ENCODE assay signal across 13 mouse cellular contexts in genomic region chr3:148680737-148681136, GRCm38 (mm10).
A peak's percentile ranks its signal among the peaks of the same experiment; 100 is the strongest.
DNase-seq lines count a peak whose midpoint lies in the region; ATAC-seq and TF ChIP-seq lines count a peak whose summit lies in the region.
"Had no signal": no experiment of that assay in that cellular context is flagged by ENCODE, and none has a peak within 500 bp of the region (broad histone marks: within the 10 kb centered on the region; RNA-seq: fewer than 3 reads in every experiment).

No protein-coding gene starts in this region.

- intact Hi-C loops in heart, postnatal 14 days (cut with DNase I), result no loop called here

- no peak overlapping the region for H3K4me3 ChIP-seq in kidney, adult 2 months (ENCODE audit: insufficient read depth, low read depth, low read length)
- H3K4me3 ChIP-seq in kidney, embryonic 16.5 days (ENCODE audit: low read length), result no peak overlapping the region
- no peak overlapping the region for H3K4me3 ChIP-seq in testis, adult 2 months (ENCODE audit: control insufficient read depth, low read depth, low read length)
- no peak overlapping the region for H3K4me3 ChIP-seq in hindbrain, embryonic 10.5 days

- WGBS in kidney, adult 2 months, result 41% methylated on average over 8 of the region's 8 CpGs
- 74% methylated on average over 8 of the region's 8 CpGs for WGBS in kidney, embryonic 16.5 days
- WGBS in hindbrain, embryonic 10.5 days, result 84% methylated on average over 8 of the region's 8 CpGs

- ATAC-seq in kidney, embryonic 16.5 days (ENCODE audit: low FRiP score, low TSS enrichment), result no peak
- no peak for ATAC-seq in megakaryocyte progenitor cell, adult 5-6 weeks (replicated peaks; ENCODE audit: poor library complexity)
- ATAC-seq: CD4-positive, CD25-positive, alpha-beta regulatory T cell, adult 4 months; inflammation-experienced regulatory T-cells, adult 6 months had no signal

- no peaks in the 10 kb centered on the region for H3K9me3 ChIP-seq in kidney, embryonic 16.5 days (ENCODE audit: low read length)
- H3K9me3 ChIP-seq in hindbrain, embryonic 10.5 days, result no peaks in the 10 kb centered on the region

- H3K9ac ChIP-seq in kidney, embryonic 16.5 days (replicated peaks; ENCODE audit: low read length), result no peak overlapping the region

- no peaks in the 10 kb centered on the region for H3K4me1 ChIP-seq in kidney, adult 2 months (ENCODE audit: control insufficient read depth, insufficient read depth, low read length)
- H3K4me1 ChIP-seq in kidney, embryonic 16.5 days (ENCODE audit: insufficient read depth, low read length), result peaks cover 5% of the 10 kb centered on the region; the same call in 1 of the 2 replicates
- H3K4me1 ChIP-seq in testis, adult 2 months (ENCODE audit: control insufficient read depth, insufficient read depth, low read length), result no peaks in the 10 kb centered on the region
- no peaks in the 10 kb centered on the region for H3K4me1 ChIP-seq in hindbrain, embryonic 10.5 days (replicated peaks)

- TF ChIP-seq CTCF in kidney, adult 2 months (conservative IDR thresholded peaks at IDR 0.05; ENCODE audit: insufficient read depth, insufficient read length, low read depth, low read length), result no peak
- TF ChIP-seq CTCF in testis, adult 2 months (IDR thresholded peaks at IDR 0.05; ENCODE audit: control insufficient read depth, insufficient read depth, insufficient replicate concordance, low read depth, low read length), result no peak

- no peak overlapping the region for H3K4me2 ChIP-seq in kidney, embryonic 16.5 days (replicated peaks; ENCODE audit: low read depth, low read length)

- DNase-seq in kidney, adult 2 months, result peak; percentile 71
- peak; percentile 71 for DNase-seq in adrenal gland, postnatal 14 days
- DNase-seq in heart, postnatal 14 days, result peak; percentile 15 to 65
- no peak for DNase-seq in hindbrain, embryonic 10.5 days (ENCODE audit: low spot score)
- no peak for DNase-seq in c-Kit-positive CD71-positive TER-119-positive erythroid progenitor cells, embryonic 14.5 days (ENCODE audit: low spot score)
- DNase-seq: gastrocnemius, postnatal 14 days; spleen, adult 18-20 months; thymus, adult 2 months had no signal

- H3K27ac ChIP-seq in kidney, adult 2 months (ENCODE audit: insufficient read depth, low read depth, low read length), result no peak overlapping the region
- no peak overlapping the region for H3K27ac ChIP-seq in kidney, embryonic 16.5 days (ENCODE audit: low read length)
- H3K27ac ChIP-seq in testis, adult 2 months (ENCODE audit: control insufficient read depth, insufficient read depth, low read depth, low read length), result peak overlapping the region; percentile 27
- H3K27ac ChIP-seq in hindbrain, embryonic 10.5 days, result no peak overlapping the region

- no peaks in the 10 kb centered on the region for H3K27me3 ChIP-seq in kidney, adult 2 months (replicated peaks; ENCODE audit: control insufficient read depth, insufficient read depth, low read length)
- no peaks in the 10 kb centered on the region for H3K27me3 ChIP-seq in kidney, embryonic 16.5 days (ENCODE audit: insufficient read depth, low read length)
- H3K27me3 ChIP-seq in testis, adult 2 months (ENCODE audit: control insufficient read depth, insufficient read depth, low read length), result no peaks in the 10 kb centered on the region
- no peaks in the 10 kb centered on the region for H3K27me3 ChIP-seq in hindbrain, embryonic 10.5 days (ENCODE audit: insufficient read depth, poor library complexity, severe bottlenecking)

- TF ChIP-seq POLR2A in kidney, adult 2 months (IDR thresholded peaks at IDR 0.05; ENCODE audit: low read depth, low read length), result no peak
- no peak for TF ChIP-seq POLR2A in testis, adult 2 months (IDR thresholded peaks at IDR 0.05; ENCODE audit: control insufficient read depth, low read depth, low read length)

- no peaks in the 10 kb centered on the region for H3K36me3 ChIP-seq in kidney, adult 2 months (ENCODE audit: control insufficient read depth, insufficient read depth, low read length)
- H3K36me3 ChIP-seq in kidney, embryonic 16.5 days (ENCODE audit: insufficient read depth, low read length), result no peaks in the 10 kb centered on the region
- H3K36me3 ChIP-seq in testis, adult 2 months (ENCODE audit: control insufficient read depth, insufficient read depth, low read length), result no peaks in the 10 kb centered on the region
- H3K36me3 ChIP-seq in hindbrain, embryonic 10.5 days, result no peaks in the 10 kb centered on the region

Comparison
In these comparisons a context has a peak if more than half of its experiments do, and no peak if none do; other contexts are left out.
1. DNase-seq: peak in kidney, adult 2 months (single experiment), adrenal gland, postnatal 14 days (single experiment) and heart, postnatal 14 days (2 of 2); none in hindbrain, embryonic 10.5 days (single experiment) and c-Kit-positive CD71-positive TER-119-positive erythroid progenitor cells, embryonic 14.5 days (single experiment).